Mouse (Mus musculus) liver, embryonic 15.5 days (tissue): ENCODE data around the gene Rbks. TPM values are rescaled to one million over a fixed set of nuclear protein-coding genes. Genes with fewer than 3 reads are reported as not detected.
"Not testable (repeated sequence)": the region's sequence is repeated elsewhere in the genome, so short reads cannot be mapped to it uniquely, and the experiment has no call there.

Experiments
- ATAC-seq: fragments of 200-750 bp; cut with Nextera tagmentation; 2 replicates; pipeline ENCODE4 v1.8.0; 2017; ENCODE audit warnings: moderate number of reproducible peaks, mild to moderate bottlenecking, moderate library complexity; ENCODE audit not compliant: insufficient read depth
- H3K27ac ChIP-seq: fragments of 300-500 bp; sonication (generic); replicated peaks from 2 replicates; pipeline ENCODE4 v1.5.1; 2015; ENCODE audit warnings: mild to moderate bottlenecking, inconsistent platforms
- H3K27me3 ChIP-seq: fragments of 300-500 bp; sonication (generic); 2 replicates; pipeline ENCODE4 v1.6.1; 2015; ENCODE audit warnings: mild to moderate bottlenecking, inconsistent platforms
- H3K36me3 ChIP-seq: fragments of 300-500 bp; sonication (generic); replicated peaks from 2 replicates; pipeline ENCODE4 v1.6.1; 2015; ENCODE audit warnings: moderate library complexity, mild to moderate bottlenecking, inconsistent platforms
- H3K4me1 ChIP-seq: fragments of 300-500 bp; sonication (generic); replicated peaks from 2 replicates; pipeline ENCODE4 v1.6.1; 2015; ENCODE audit warnings: inconsistent platforms
- H3K4me2 ChIP-seq: fragments of 300-500 bp; sonication (generic); 2 replicates; pipeline ENCODE4 v1.6.1; 2015; ENCODE audit warnings: moderate library complexity, mild to moderate bottlenecking, inconsistent platforms
- H3K4me3 ChIP-seq: fragments of 300-500 bp; sonication (generic); replicated peaks from 2 replicates; pipeline ENCODE4 v1.5.1; 2015; ENCODE audit warnings: mild to moderate bottlenecking, inconsistent platforms
- H3K9ac ChIP-seq: fragments of 300-500 bp; sonication (generic); 2 replicates; pipeline ENCODE4 v1.6.1; 2015; ENCODE audit warnings: moderate library complexity, mild to moderate bottlenecking, inconsistent platforms
- H3K9me3 ChIP-seq: fragments of 300-500 bp; sonication (generic); replicated peaks from 2 replicates; pipeline ENCODE4 v1.6.1; 2016; ENCODE audit warnings: inconsistent platforms
- WGBS: fragments of 180-500 bp; shearing (Covaris S2); methylation state at CpG from one replicate; pipeline ENCODE4 v1.1.7; 2015; ENCODE audit warnings: mixed read lengths; ENCODE audit not compliant: insufficient replicate concordance; 5-methylcytosine and 5-hydroxymethylcytosine counted together
- polyA plus RNA-seq: library from polyadenylated mRNA; unstranded; fragments of >200 nt; fragmentation: Nextera tagmentation; extraction: Ambion mirVana; gene quantifications from 2 replicates; pipeline ENCODE4 v1.2.1, GENCODE M21; 2015

The Rbks gene
- polyA plus RNA-seq, 1 experiment from 2014 or later = 18.8 TPM

- no peak overlapping the region for H3K4me2 ChIP-seq
- peaks cover 33% of the 10 kb centered on the region for H3K4me1 ChIP-seq
- H3K4me3 ChIP-seq = no peak overlapping the region
- no peak overlapping the region for H3K9ac ChIP-seq
- WGBS = 63% methylated on average over 4 of the region's 4 CpGs
- no peaks in the 10 kb centered on the region for H3K36me3 ChIP-seq
- H3K27ac ChIP-seq = no peak overlapping the region
- H3K27me3 ChIP-seq = no peaks in the 10 kb centered on the region
- no peak for ATAC-seq
- no peaks in the 10 kb centered on the region for H3K9me3 ChIP-seq
Observed at GRCm38 (mm10) chr5:31598579-31598978, 98.8 kb downstream of the Rbks start.

DNA sequence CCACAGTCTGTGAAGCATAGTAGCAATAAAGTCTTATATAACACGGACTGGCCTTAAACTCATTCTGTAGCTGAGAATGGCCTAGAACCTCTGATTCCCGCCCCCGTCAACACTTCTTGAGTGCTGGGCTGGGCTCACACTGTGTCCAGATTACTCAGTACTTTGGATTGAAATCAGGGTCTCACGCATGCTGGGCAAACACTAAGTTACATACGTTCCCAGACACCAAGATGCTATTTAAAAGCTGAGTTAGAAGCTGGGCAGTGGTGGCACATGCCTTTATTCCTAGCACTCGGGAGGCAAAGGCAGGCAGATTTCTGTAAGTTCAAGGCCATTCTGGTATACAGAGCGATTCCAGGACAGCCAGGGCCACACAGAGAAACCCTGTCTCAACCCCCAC lies 99.3 kb downstream of the Rbks start:
- Histone ChIP-seq H3K9ac (no peak overlapping the region), H3K4me3 (no peak overlapping the region), H3K27ac (no peak overlapping the region), H3K4me2 (no peak overlapping the region), H3K27me3 (no peaks in the 10 kb centered on the region), H3K36me3 (no peaks in the 10 kb centered on the region), H3K4me1 (peaks cover 33% of the 10 kb centered on the region), H3K9me3 (no peaks in the 10 kb centered on the region)
- no peak for ATAC-seq
- 68% methylated on average over 7 of the region's 7 CpGs for WGBS

- Histone ChIP-seq H3K9me3 (no peaks in the 10 kb centered on the region), H3K4me1 (peaks cover 30% of the 10 kb centered on the region), H3K27me3 (no peaks in the 10 kb centered on the region), H3K4me3 (peak overlapping the region; percentile 50; the same call in 1 of the 2 replicates), H3K4me2 (peak overlapping the region; percentile 73), H3K27ac (no peak overlapping the region), H3K9ac (no peak overlapping the region), H3K36me3 (no peaks in the 10 kb centered on the region)
- no peak for ATAC-seq
- WGBS = 56% methylated on average over 6 of the region's 6 CpGs
Observed at GRCm38 (mm10) chr5:31597430-31597944, 99.9 kb downstream of the Rbks start.

DNA sequence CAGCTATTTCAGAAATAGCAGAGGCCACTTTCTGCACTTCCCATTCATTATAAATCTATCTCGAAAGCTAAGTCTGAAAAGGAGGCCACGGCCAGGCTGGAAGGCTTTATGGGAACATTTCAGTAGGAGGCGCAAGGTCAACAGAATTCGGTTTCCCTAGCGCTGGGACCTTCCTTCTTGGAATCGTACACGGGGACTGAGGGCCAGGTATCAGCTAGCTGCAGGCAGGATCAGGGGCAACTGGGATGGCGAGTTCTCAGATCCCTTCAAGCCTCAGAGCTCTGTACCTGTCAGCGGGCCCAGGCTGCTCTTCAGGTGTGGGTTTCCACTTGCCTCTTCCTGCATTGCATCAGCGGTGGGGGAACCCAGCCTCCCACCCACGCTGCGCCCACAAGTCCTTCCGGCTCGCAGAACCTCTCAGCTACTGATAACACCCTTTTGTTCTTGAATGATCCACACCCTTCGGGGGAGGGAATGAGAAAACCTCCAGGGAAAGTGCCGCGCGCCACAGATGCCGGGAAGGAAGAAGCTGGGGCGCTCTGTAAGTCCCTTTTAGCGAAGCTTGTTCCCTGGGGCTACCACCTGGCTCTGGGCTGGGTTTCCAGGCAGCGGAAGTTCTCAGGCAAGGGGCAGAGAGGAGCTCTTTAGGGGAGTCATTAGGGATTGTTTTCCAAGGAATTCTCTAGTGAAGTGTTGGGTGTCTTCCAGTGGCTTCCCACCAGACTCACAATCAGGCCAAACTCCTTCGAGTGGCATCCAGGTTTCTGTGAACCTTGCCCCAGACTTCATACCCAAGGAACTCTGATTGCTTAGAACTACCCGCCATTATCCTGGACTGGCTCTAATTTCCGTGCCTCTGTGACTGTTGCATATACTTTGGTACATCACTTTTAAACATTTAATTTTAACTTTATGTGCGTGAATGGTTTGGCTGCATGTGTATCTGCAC lies 100.7 kb downstream of the Rbks start, which contains the start of gene Mrpl33:
Gene Mrpl33 (plus strand): TSS at position 455 of the 949 bp plus-strand sequence.
- Histone ChIP-seq H3K9me3 (no peaks in the 10 kb centered on the region), H3K4me3 (peak within 1 kb of the TSS; percentile 50), H3K9ac (peak within 1 kb of the TSS; percentile 25; the same call in 1 of the 2 replicates), H3K36me3 (no peaks in the 10 kb centered on the region), H3K4me2 (peak within 1 kb of the TSS; percentile 73), H3K4me1 (peaks cover 24% of the 10 kb centered on the region), H3K27me3 (no peaks in the 10 kb centered on the region), H3K27ac (0 out of 2 replicates have a peak within 1 kb of the TSS, but pooled peaks have one; percentile 1)
- 7% methylated on average over 26 of the region's 26 CpGs for WGBS
- peak; percentile 37; the same call in 1 of the 2 replicates for ATAC-seq

GRCm38 (mm10) chr5:31595868-31596267 lies 101.6 kb downstream of the Rbks start:
- no peak for ATAC-seq
- no peak overlapping the region for H3K4me3 ChIP-seq
- H3K27ac ChIP-seq = no peak overlapping the region
- WGBS = 59% methylated on average over 4 of the region's 4 CpGs
- peak overlapping the region; percentile 73; the same call in 1 of the 2 replicates for H3K4me2 ChIP-seq
- H3K4me1 ChIP-seq = peaks cover 18% of the 10 kb centered on the region
- no peaks in the 10 kb centered on the region for H3K27me3 ChIP-seq
- H3K9me3 ChIP-seq = no peaks in the 10 kb centered on the region
- no peak overlapping the region for H3K9ac ChIP-seq
- no peaks in the 10 kb centered on the region for H3K36me3 ChIP-seq

GRCm38 (mm10) chr5:31591122-31591521 lies 106.3 kb downstream of the Rbks start:
- no peaks in the 10 kb centered on the region for H3K27me3 ChIP-seq
- H3K4me2 ChIP-seq = no peak overlapping the region
- H3K9me3 ChIP-seq = no peaks in the 10 kb centered on the region
- 75% methylated on average over 7 of the region's 7 CpGs for WGBS
- ATAC-seq = no peak
- H3K4me3 ChIP-seq = no peak overlapping the region
- H3K9ac ChIP-seq = no peak overlapping the region
- H3K27ac ChIP-seq = no peak overlapping the region
- H3K4me1 ChIP-seq = peaks cover 4% of the 10 kb centered on the region
- H3K36me3 ChIP-seq = no peaks in the 10 kb centered on the region

DNA sequence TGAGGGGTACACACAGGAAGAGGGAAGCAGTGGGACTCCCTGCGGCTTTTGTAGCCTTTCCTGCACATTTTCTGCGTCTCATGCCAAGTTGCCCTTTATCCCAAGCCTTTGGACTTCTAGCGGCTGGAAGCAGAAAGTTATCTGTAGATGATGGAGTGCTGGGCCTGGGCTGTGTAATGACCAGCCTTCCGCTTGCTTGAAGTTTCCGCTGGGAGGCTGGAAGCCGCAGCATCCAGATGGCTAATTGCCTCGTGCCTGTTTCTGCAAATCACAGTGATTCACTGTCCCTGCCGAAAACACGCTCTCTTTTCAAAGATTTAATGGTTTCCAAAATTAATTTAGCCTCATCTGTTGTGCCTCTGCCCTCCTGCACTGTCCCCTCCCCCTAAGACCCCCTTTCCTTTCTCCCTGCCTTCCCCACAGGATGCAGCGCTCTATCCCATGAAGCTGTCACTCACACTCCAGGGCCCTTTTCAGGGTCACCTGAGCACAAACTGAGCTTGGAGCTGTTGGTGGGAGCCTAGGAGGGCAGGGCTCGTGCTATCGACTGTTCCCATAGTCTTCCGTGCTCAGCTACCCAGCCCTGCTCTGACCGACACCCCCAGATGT lies 107.6 kb downstream of the Rbks start:
- H3K27ac ChIP-seq = no peak overlapping the region
- no peak for ATAC-seq
- no peaks in the 10 kb centered on the region for H3K4me1 ChIP-seq
- WGBS = 75% methylated on average over 14 of the region's 14 CpGs
- H3K36me3 ChIP-seq = no peaks in the 10 kb centered on the region
- no peaks in the 10 kb centered on the region for H3K27me3 ChIP-seq
- H3K4me2 ChIP-seq = no peak overlapping the region
- H3K4me3 ChIP-seq = no peak overlapping the region
- H3K9me3 ChIP-seq = no peaks in the 10 kb centered on the region
- no peak overlapping the region for H3K9ac ChIP-seq

GRCm38 (mm10) chr5:31588672-31589071 lies 108.8 kb downstream of the Rbks start:
- ATAC-seq, H3K27me3 ChIP-seq, H3K36me3 ChIP-seq, H3K4me3 ChIP-seq, H3K27ac ChIP-seq, H3K4me1 ChIP-seq, H3K9me3 ChIP-seq, H3K9ac ChIP-seq, H3K4me2 ChIP-seq: not testable (repeated sequence)
- WGBS = 58% methylated on average over 8 of the region's 8 CpGs

DNA sequence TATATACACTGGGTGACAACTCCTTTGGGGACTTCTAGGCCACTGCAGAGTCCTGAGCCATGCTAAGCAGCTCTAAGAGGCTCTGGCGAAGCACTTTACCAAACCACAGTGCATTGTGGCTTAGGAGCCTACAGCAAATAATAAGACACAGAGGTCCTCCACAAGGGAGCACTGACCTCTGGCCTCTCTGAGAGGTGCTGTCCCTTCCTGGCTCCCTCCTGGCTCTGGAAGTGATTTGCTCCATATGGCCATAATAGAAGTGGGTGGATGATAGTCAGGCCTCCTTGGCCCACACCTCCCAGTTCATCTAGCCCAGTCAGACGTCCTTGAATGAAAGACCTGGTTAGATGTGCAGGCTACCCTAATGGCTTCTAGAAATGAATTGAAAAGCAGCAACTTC lies 109.4 kb downstream of the Rbks start:
- no peaks in the 10 kb centered on the region for H3K27me3 ChIP-seq
- WGBS = 59% methylated on average over 2 of the region's 2 CpGs
- no peak overlapping the region for H3K9ac ChIP-seq
- ATAC-seq = no peak
- no peaks in the 10 kb centered on the region for H3K36me3 ChIP-seq
- no peaks in the 10 kb centered on the region for H3K9me3 ChIP-seq
- no peak overlapping the region for H3K4me3 ChIP-seq
- H3K4me2 ChIP-seq = no peak overlapping the region
- no peaks in the 10 kb centered on the region for H3K4me1 ChIP-seq
- no peak overlapping the region for H3K27ac ChIP-seq

GRCm38 (mm10) chr5:31585526-31585925 lies 111.9 kb downstream of the Rbks start:
- H3K9me3 ChIP-seq = no peaks in the 10 kb centered on the region
- 68% methylated on average over 4 of the region's 4 CpGs for WGBS

DNA sequence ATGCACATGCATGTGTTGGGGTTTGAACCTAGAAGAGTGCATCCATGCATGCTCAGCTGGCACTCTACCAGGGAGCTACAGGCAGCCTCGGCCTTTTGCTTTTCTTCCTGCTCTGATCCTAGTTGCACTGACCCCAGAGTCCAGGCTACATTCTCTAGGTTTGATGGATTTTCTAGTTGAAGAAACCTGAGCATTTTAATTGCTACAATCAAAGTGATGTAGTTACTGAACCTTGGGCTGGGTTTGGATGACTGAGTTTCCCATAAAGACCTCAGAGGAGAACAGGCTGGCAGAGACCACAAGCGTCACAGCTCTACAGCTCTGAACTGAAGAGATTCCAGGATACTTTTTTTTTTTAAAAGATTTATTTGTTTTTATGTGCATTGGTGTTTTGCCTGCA lies 114.2 kb downstream of the Rbks start:
- H3K36me3 ChIP-seq = no peaks in the 10 kb centered on the region
- no peak overlapping the region for H3K4me3 ChIP-seq
- no peak overlapping the region for H3K27ac ChIP-seq
- no peaks in the 10 kb centered on the region for H3K4me1 ChIP-seq
- WGBS = 70% methylated on average over 2 of the region's 2 CpGs
- ATAC-seq = no peak
- no peaks in the 10 kb centered on the region for H3K9me3 ChIP-seq
- no peak overlapping the region for H3K9ac ChIP-seq
- H3K4me2 ChIP-seq = no peak overlapping the region
- no peaks in the 10 kb centered on the region for H3K27me3 ChIP-seq

More at GRCm38 (mm10) chr5:31585526-31585925, 111.9 kb downstream of the Rbks start:
- ATAC-seq = no peak
- Histone ChIP-seq H3K4me2 (no peak overlapping the region), H3K4me3 (no peak overlapping the region), H3K9ac (no peak overlapping the region), H3K4me1 (no peaks in the 10 kb centered on the region), H3K36me3 (no peaks in the 10 kb centered on the region), H3K27ac (no peak overlapping the region), H3K27me3 (no peaks in the 10 kb centered on the region)
